Mouse (Mus musculus): ENCODE data around the gene Nkd1. TPM values are rescaled to one million over a fixed set of nuclear protein-coding genes. Genes with fewer than 3 reads are reported as not detected.
A peak's percentile ranks its signal among the peaks of the same experiment; 100 is the strongest.

The Nkd1 gene
- polyA plus RNA-seq (2014; fragmentation: Nextera tagmentation; extraction: Ambion mirVana), result 50.5 and 61.1 TPM in 2 replicates

DNA sequence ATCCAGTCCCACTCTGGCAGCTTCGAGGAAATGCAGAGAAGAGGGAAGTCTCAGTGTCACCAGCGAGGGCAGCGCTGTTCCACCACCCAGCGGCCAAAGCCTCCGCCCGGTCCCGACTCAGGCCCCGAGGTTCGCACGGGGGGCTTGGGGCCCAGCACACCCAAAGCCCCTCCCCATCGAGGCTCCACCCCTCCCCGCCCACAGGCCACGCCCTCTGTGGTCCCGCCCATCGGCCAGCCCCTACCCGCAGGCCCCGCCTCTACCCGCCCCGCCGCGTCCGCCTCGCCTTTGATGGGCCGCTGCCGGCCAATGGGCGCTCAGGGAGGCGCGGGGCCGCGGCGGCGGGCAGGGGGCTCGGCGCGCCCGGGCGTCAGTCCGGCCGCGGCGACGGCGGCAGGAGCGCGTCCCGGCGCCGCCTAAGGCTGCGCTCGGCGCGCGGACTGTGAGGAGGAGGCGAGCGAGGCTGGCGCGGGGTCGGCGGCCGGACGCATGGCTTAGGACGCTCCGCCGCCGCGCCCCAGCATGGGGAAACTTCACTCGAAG, at the start of gene Nkd1:
Gene Nkd1, plus strand, starts transcription at position 370 of the 543 bp plus-strand sequence.
- H3K4me3 ChIP-seq (ENCODE audit: low read depth, low read length), result peak within 1 kb of the TSS; percentile 83
- H3K4me1 ChIP-seq (ENCODE audit: control insufficient read depth, insufficient read depth, low read length), result peaks cover 33% of the 10 kb centered on the region
- H3K4me2 ChIP-seq, result peak within 1 kb of the TSS; percentile 93
- peak within 1 kb of the TSS; percentile 93 for H3K9ac ChIP-seq (ENCODE audit: low read length)
- H3K36me3 ChIP-seq (ENCODE audit: control insufficient read depth, insufficient read depth, low read length), result no peaks in the 10 kb centered on the region
- DNase-seq (ENCODE audit: low spot score, missing footprints) (peak; percentile 100), ATAC-seq (ENCODE audit: low FRiP score) (peak; percentile 91)
- under 1% methylated on average over 63 of the region's 67 CpGs for WGBS
- no peaks in the 10 kb centered on the region for H3K9me3 ChIP-seq (ENCODE audit: control insufficient read depth, low read length)
- H3K27me3 ChIP-seq (ENCODE audit: control insufficient read depth, insufficient read depth, low read length), result peaks cover 8% of the 10 kb centered on the region
- peak within 1 kb of the TSS; percentile 67 for H3K27ac ChIP-seq (ENCODE audit: low read depth, low read length)

DNA sequence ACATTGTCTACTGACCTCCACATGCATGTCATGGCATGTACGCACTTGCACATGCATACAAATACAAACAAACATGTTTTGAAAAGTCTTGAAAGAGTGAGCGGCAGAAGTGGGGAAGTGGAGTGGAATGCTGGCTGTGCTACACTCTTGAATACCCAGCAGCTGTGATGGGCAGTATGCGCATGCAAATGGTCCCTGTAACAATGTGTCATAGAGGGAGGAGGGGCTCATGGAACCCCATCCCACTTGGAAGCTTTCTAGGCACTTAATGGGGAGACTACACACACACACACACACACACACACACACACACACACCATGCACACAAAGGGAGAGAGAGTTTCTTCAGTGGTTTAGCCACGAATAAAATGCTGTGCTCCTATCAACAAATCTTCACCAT, 39.9 kb upstream of the Nkd1 start:
- Histone ChIP-seq H3K27me3 (ENCODE audit: control insufficient read depth, insufficient read depth, low read length) (no peaks in the 10 kb centered on the region), H3K27ac (ENCODE audit: low read depth, low read length) (no peak overlapping the region), H3K36me3 (ENCODE audit: control insufficient read depth, insufficient read depth, low read length) (no peaks in the 10 kb centered on the region), H3K4me3 (ENCODE audit: low read depth, low read length) (no peak overlapping the region), H3K4me1 (ENCODE audit: control insufficient read depth, insufficient read depth, low read length) (no peaks in the 10 kb centered on the region; the same call in 1 of the 2 replicates), H3K4me2 (no peak overlapping the region), H3K9me3 (ENCODE audit: control insufficient read depth, low read length) (no peaks in the 10 kb centered on the region), H3K9ac (ENCODE audit: low read length) (no peak overlapping the region)
- no peak for ATAC-seq (ENCODE audit: low FRiP score)
- no peak for DNase-seq (ENCODE audit: low spot score, missing footprints)
- 80% methylated on average over 4 of the region's 4 CpGs for WGBS

DNA sequence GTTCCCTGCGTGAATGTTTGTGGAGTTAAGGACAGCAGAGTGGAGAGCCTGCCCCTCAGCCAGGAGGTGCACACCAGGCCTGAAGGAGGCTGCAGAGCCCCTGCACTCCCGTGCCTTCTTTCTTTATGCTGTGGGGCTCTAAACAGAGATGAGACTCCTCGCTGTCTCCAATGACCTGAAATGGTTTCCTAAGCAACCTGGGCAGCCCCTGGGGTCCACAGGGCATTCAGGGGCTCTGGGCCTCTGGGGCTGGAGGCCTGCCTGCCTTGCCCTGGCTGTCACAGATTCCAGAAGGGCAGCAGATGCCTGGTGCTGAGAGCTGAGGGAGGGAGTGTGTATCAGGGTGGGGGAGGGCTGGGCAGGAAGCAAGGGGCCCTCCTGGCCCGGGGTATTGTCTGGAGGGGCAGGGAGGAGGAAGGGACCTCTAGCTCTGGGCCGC, 32.7 kb upstream of the Nkd1 start:
- Histone ChIP-seq H3K27ac (ENCODE audit: low read depth, low read length) (peak overlapping the region; percentile 63), H3K36me3 (ENCODE audit: control insufficient read depth, insufficient read depth, low read length) (no peaks in the 10 kb centered on the region), H3K9ac (ENCODE audit: low read length) (peak overlapping the region; percentile 2; the same call in 1 of the 2 replicates), H3K4me3 (ENCODE audit: low read depth, low read length) (no peak overlapping the region), H3K27me3 (ENCODE audit: control insufficient read depth, insufficient read depth, low read length) (no peaks in the 10 kb centered on the region), H3K4me1 (ENCODE audit: control insufficient read depth, insufficient read depth, low read length) (peaks cover 12% of the 10 kb centered on the region), H3K4me2 (no peak overlapping the region), H3K9me3 (ENCODE audit: control insufficient read depth, low read length) (no peaks in the 10 kb centered on the region)
- WGBS, result 6% methylated on average over 5 of the region's 5 CpGs
- ATAC-seq (ENCODE audit: low FRiP score) (peak; percentile 89), DNase-seq (ENCODE audit: low spot score, missing footprints) (peak; percentile 88)

DNA sequence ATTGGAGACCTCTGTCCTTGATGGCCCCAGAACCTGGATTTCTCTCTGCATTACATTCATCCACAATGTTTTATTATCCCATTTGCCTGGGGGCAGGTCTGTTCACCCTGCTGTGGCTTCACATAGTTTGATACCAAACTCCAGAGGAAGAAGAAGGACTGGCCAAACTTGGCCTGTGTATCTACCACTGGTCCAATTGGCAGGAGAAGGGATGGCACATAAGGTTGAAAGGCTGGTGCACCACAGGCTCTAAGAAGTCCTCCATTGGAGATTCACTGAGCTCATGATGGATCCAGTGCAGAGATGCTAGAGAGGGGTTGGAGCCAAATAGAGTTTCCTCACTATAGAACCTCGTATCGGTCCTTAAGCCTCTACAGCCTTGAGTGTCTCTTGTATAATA, 27.1 kb upstream of the Nkd1 start:
- H3K9ac ChIP-seq (ENCODE audit: low read length), result no peak overlapping the region
- H3K9me3 ChIP-seq (ENCODE audit: control insufficient read depth, low read length), result no peaks in the 10 kb centered on the region
- no peak overlapping the region for H3K4me2 ChIP-seq
- no peaks in the 10 kb centered on the region for H3K36me3 ChIP-seq (ENCODE audit: control insufficient read depth, insufficient read depth, low read length)
- no peaks in the 10 kb centered on the region for H3K27me3 ChIP-seq (ENCODE audit: control insufficient read depth, insufficient read depth, low read length)
- ATAC-seq (ENCODE audit: low FRiP score) (no peak), DNase-seq (ENCODE audit: low spot score, missing footprints) (peak; percentile 31)
- H3K4me1 ChIP-seq (ENCODE audit: control insufficient read depth, insufficient read depth, low read length), result peaks cover 6% of the 10 kb centered on the region
- no peak overlapping the region for H3K27ac ChIP-seq (ENCODE audit: low read depth, low read length)
- H3K4me3 ChIP-seq (ENCODE audit: low read depth, low read length), result no peak overlapping the region
- 85% methylated on average over 2 of the region's 2 CpGs for WGBS

DNA sequence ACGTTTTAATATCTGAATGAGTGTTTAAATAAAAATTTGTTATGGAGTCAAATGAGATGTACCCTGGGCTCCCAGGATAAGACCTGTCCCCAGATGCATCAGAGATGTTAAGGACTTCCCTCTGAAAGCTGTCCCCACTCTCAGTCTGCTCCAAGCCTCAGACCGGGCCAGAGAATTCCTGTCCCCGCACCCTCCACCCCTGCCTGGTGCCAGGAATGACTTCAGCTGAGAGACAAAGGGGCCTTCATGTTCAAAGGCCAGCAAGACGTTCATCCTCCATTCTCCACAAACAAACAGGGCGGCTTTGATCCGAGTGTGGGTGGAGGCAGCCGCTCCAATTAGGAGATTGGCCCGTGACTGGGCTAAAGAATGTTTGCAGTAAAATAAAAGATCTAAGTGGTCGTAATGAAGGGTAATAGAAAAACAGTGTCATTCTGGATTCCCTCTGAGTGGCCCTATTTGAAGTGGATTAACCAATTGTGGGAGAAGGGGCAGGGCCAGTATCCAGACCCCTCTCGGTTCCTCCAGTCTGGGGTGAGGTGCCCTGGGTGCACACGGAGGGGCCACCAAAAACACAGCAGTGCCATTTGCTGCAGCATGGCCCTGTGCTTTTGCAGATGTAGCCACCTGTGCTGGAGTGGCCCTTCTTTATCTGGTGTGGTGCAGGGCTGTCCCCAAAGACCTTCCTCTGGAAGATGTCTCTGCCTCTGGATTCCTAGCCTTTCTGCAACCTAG, 25.9 kb upstream of the Nkd1 start:
- Histone ChIP-seq H3K4me1 (ENCODE audit: control insufficient read depth, insufficient read depth, low read length) (peaks cover 8% of the 10 kb centered on the region; the same call in 1 of the 2 replicates), H3K4me3 (ENCODE audit: low read depth, low read length) (no peak overlapping the region), H3K27me3 (ENCODE audit: control insufficient read depth, insufficient read depth, low read length) (no peaks in the 10 kb centered on the region), H3K9me3 (ENCODE audit: control insufficient read depth, low read length) (no peaks in the 10 kb centered on the region), H3K4me2 (no peak overlapping the region), H3K27ac (ENCODE audit: low read depth, low read length) (no peak overlapping the region; the same call in 1 of the 2 replicates), H3K36me3 (ENCODE audit: control insufficient read depth, insufficient read depth, low read length) (no peaks in the 10 kb centered on the region), H3K9ac (ENCODE audit: low read length) (no peak overlapping the region)
- DNase-seq (ENCODE audit: low spot score, missing footprints) (peak; percentile 87), ATAC-seq (ENCODE audit: low FRiP score) (peak; percentile 55; the same call in 1 of the 2 replicates)
- WGBS, result 5% methylated on average over 11 of the region's 11 CpGs

DNA sequence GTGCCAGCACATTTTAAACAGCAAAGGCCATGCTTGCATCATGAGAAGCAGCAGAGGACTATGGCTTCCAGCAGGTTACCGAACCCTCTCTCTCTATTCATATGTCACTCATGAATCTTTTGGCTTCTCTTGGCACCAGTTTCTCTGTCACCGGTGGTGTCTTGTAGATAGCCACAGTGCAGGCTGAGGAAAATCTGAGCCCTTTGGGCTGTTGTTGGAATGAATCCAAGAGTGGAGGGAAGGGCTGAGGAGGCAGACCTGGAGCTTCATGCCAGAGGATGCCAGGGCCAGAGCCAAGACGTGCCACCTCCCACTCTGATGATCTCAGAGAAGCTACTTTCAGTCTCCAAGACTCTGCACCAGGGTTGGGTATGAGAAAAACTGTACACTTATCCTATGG, 19.0 kb upstream of the Nkd1 start:
- ATAC-seq (ENCODE audit: low FRiP score) (no peak), DNase-seq (ENCODE audit: low spot score, missing footprints) (no peak)
- Histone ChIP-seq H3K4me2 (no peak overlapping the region), H3K9me3 (ENCODE audit: control insufficient read depth, low read length) (no peaks in the 10 kb centered on the region), H3K27me3 (ENCODE audit: control insufficient read depth, insufficient read depth, low read length) (no peaks in the 10 kb centered on the region), H3K36me3 (ENCODE audit: control insufficient read depth, insufficient read depth, low read length) (no peaks in the 10 kb centered on the region), H3K27ac (ENCODE audit: low read depth, low read length) (no peak overlapping the region), H3K9ac (ENCODE audit: low read length) (no peak overlapping the region), H3K4me3 (ENCODE audit: low read depth, low read length) (no peak overlapping the region), H3K4me1 (ENCODE audit: control insufficient read depth, insufficient read depth, low read length) (0 out of 2 replicates have a peak, but pooled peaks cover 2% of the 10 kb centered on the region)
- 89% methylated on average over 3 of the region's 3 CpGs for WGBS

DNA sequence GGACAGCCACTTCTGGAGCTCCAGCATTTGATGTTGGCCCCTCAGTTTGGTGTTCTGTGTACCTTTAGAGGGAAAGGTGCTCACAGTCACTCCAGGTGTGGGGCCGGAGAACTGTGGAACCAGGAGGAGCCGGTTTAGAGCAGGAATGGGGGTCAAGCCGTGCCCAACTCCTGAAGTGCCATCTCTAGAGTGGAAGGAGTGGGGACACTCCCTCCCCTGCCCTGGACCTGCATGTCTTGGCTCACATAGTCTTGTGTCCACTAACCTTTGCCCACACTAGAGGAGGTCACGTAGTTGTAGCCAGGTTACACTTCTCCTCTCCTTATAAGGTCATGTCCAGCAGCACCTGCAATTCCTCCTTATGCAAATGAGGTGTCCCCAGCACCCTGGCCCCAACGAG, 14.2 kb upstream of the Nkd1 start:
- H3K4me2 ChIP-seq, result no peak overlapping the region
- no peaks in the 10 kb centered on the region for H3K36me3 ChIP-seq (ENCODE audit: control insufficient read depth, insufficient read depth, low read length)
- H3K9ac ChIP-seq (ENCODE audit: low read length), result no peak overlapping the region
- H3K9me3 ChIP-seq (ENCODE audit: control insufficient read depth, low read length), result no peaks in the 10 kb centered on the region
- 86% methylated on average over 5 of the region's 5 CpGs for WGBS
- no peak for DNase-seq (ENCODE audit: low spot score, missing footprints)
- no peak for ATAC-seq (ENCODE audit: low FRiP score)
- no peak overlapping the region for H3K4me3 ChIP-seq (ENCODE audit: low read depth, low read length)
- H3K27ac ChIP-seq (ENCODE audit: low read depth, low read length), result no peak overlapping the region
- H3K4me1 ChIP-seq (ENCODE audit: control insufficient read depth, insufficient read depth, low read length), result no peaks in the 10 kb centered on the region
- H3K27me3 ChIP-seq (ENCODE audit: control insufficient read depth, insufficient read depth, low read length), result no peaks in the 10 kb centered on the region

DNA sequence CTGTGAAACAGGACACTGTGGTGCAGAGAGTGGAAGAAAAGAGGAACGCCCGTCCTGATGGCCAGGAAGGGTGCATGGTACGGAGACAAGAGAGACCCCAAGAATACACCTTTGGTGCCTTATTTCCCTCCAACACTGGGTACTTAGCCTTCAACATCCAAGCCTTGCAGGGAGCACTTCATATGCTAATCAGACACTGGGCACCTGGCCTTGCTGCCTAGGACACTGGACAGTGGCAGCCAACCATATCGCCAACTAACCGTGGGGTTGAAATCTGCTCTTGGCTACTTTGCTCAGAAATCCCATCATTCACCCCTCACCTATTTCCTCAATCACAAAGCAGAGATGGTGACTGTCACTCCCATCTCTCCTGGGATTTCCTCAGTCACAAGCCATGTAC, 10.1 kb upstream of the Nkd1 start:
- DNase-seq (ENCODE audit: low spot score, missing footprints), result no peak
- no peak for ATAC-seq (ENCODE audit: low FRiP score)

DNA sequence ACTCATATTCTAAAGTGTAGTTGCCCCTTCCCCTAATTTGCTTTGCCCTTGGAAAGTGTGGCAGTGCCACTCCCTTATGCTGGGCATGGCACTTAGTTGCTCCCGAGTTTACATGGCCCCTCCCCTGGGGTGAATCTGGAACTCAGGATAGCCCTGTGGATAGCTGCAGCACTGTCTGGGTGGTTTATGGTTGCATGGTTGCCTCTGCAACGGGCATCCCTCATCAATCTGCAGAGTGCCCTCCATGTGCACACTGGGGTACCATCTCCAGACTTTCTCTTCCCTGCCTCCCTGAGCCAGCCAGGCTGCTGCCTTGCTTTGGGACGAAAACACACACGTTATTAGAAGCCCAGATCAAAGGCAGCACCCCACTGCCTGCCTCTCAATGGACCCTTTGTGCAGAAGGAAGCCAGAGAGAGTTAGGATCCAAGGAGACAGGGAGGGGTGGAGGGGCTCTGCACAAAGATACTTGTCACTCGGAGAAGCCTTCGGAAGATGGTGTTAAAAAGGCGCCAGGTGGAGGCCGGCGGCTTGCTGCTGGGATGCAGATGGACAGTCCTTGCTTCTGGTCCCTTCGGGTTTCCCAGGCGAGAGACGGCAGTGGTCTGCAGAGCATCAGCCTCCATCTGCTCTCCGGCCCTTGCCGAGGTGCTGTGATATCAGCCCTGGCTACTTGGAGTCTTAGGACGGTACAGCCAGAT, 8.9 kb upstream of the Nkd1 start:
- peaks cover 7% of the 10 kb centered on the region; the same call in 1 of the 2 replicates for H3K4me1 ChIP-seq (ENCODE audit: control insufficient read depth, insufficient read depth, low read length)

More for the DNA sequence above, 10.1 kb upstream of the Nkd1 start:
- Histone ChIP-seq H3K4me1 (ENCODE audit: control insufficient read depth, insufficient read depth, low read length) (peaks cover 7% of the 10 kb centered on the region; the same call in 1 of the 2 replicates), H3K27me3 (ENCODE audit: control insufficient read depth, insufficient read depth, low read length) (no peaks in the 10 kb centered on the region), H3K4me2 (no peak overlapping the region), H3K9ac (ENCODE audit: low read length) (no peak overlapping the region), H3K4me3 (ENCODE audit: low read depth, low read length) (no peak overlapping the region), H3K9me3 (ENCODE audit: control insufficient read depth, low read length) (no peaks in the 10 kb centered on the region), H3K27ac (ENCODE audit: low read depth, low read length) (no peak overlapping the region), H3K36me3 (ENCODE audit: control insufficient read depth, insufficient read depth, low read length) (no peaks in the 10 kb centered on the region)
- WGBS, result 85% methylated on average over 5 of the region's 5 CpGs

More for the DNA sequence above, 8.9 kb upstream of the Nkd1 start:
- H3K9me3 ChIP-seq (ENCODE audit: control insufficient read depth, low read length), result no peaks in the 10 kb centered on the region
- no peak overlapping the region for H3K4me3 ChIP-seq (ENCODE audit: low read depth, low read length)
- peak overlapping the region; percentile 6 for H3K4me2 ChIP-seq
- WGBS, result 3% methylated on average over 15 of the region's 15 CpGs
- ATAC-seq (ENCODE audit: low FRiP score) (peak; percentile 75), DNase-seq (ENCODE audit: low spot score, missing footprints) (peak; percentile 91)
- H3K9ac ChIP-seq (ENCODE audit: low read length), result 0 out of 2 replicates have a peak overlapping the region, but pooled peaks have one; percentile 24
- no peaks in the 10 kb centered on the region for H3K27me3 ChIP-seq (ENCODE audit: control insufficient read depth, insufficient read depth, low read length)
- H3K36me3 ChIP-seq (ENCODE audit: control insufficient read depth, insufficient read depth, low read length), result no peaks in the 10 kb centered on the region
- peak overlapping the region; percentile 2; the same call in 1 of the 2 replicates for H3K27ac ChIP-seq (ENCODE audit: low read depth, low read length)
